Mouse (Mus musculus) c-Kit-positive CD71-negative TER-119-negative erythroid progenitor cells, embryonic 14.5 days (primary cell): ENCODE measurements around the gene Wiz.

Experiments used
- DNase-seq: peaks from one replicate; pipeline ENCODE4 v3.0.0-alpha.2; 2013; ENCODE audit warnings: low read depth

Gene Wiz

GRCm38 (mm10) chr17:32349037-32349732, 40.1 kb downstream of the Wiz start:
- DNase-seq = no peak

- DNase-seq = no peak
These were observed 40.8 kb downstream of the Wiz start for GRCm38 (mm10) chr17:32348406-32348805.

- DNase-seq = no peak
These were observed 48.1 kb downstream of the Wiz start for GRCm38 (mm10) chr17:32341102-32341501.

- no peak for DNase-seq
These were observed 49.1 kb downstream of the Wiz start for GRCm38 (mm10) chr17:32340110-32340509.

GRCm38 (mm10) chr17:32335869-32336268, 53.4 kb downstream of the Wiz start:
- no peak for DNase-seq

GRCm38 (mm10) chr17:32334921-32335320, 54.3 kb downstream of the Wiz start:
- no peak for DNase-seq

GRCm38 (mm10) chr17:32333675-32334303, 55.5 kb downstream of the Wiz start:
- DNase-seq = no peak

GRCm38 (mm10) chr17:32327501-32327900, 61.7 kb downstream of the Wiz start:
- DNase-seq = no peak

GRCm38 (mm10) chr17:32322809-32323208, 66.4 kb downstream of the Wiz start:
- DNase-seq = no peak

- no peak for DNase-seq
These were observed 67.4 kb downstream of the Wiz start for GRCm38 (mm10) chr17:32321836-32322235.

- DNase-seq = peak; percentile 62
These were observed 67.9 kb downstream of the Wiz start for GRCm38 (mm10) chr17:32321390-32321734.

- DNase-seq = peak; percentile 95
These were observed 68.4 kb downstream of the Wiz start, which contains the start of gene Akap8 for GRCm38 (mm10) chr17:32320597-32321389. TSS of gene Akap8 (minus strand) at chr17:32321238.

- DNase-seq = no peak
These were observed 69.3 kb downstream of the Wiz start for GRCm38 (mm10) chr17:32319950-32320349.

- DNase-seq = no peak
These were observed 71.5 kb downstream of the Wiz start for GRCm38 (mm10) chr17:32317708-32318107.

- no peak for DNase-seq
These were observed 72.2 kb downstream of the Wiz start for GRCm38 (mm10) chr17:32317032-32317431.

GRCm38 (mm10) chr17:32315560-32315959, 73.7 kb downstream of the Wiz start:
- no peak for DNase-seq

GRCm38 (mm10) chr17:32313892-32314291, 75.3 kb downstream of the Wiz start:
- no peak for DNase-seq

GRCm38 (mm10) chr17:32312801-32313200, 76.4 kb downstream of the Wiz start:
- DNase-seq = no peak

- DNase-seq = no peak
These were observed 81.3 kb downstream of the Wiz start for GRCm38 (mm10) chr17:32307963-32308362.
